Mouse (Mus musculus): ENCODE results near the gene Fyn.

The Fyn gene

DNA sequence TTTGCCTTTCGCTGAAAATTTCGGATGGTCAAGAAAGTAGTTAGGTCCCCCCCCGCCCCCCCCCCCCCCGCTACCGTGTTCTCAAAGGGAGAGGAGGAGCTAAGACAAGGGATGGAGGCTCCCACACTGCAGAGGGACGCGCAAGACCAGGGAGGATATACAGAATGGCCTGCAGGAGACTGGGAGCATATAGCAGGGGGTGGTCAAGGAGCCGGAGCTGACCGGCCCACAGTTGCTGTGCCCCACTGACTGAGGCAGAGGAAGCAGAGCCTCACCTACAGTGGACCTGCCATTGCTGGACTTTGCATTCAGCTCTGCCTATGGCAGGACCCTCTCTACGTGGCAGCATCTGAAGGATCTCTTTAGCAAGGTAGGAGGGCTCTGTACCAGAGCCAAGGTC, 10.6 kb downstream of the Fyn start:
- DNase-seq (ENCODE audit: low spot score), result no peak

DNA sequence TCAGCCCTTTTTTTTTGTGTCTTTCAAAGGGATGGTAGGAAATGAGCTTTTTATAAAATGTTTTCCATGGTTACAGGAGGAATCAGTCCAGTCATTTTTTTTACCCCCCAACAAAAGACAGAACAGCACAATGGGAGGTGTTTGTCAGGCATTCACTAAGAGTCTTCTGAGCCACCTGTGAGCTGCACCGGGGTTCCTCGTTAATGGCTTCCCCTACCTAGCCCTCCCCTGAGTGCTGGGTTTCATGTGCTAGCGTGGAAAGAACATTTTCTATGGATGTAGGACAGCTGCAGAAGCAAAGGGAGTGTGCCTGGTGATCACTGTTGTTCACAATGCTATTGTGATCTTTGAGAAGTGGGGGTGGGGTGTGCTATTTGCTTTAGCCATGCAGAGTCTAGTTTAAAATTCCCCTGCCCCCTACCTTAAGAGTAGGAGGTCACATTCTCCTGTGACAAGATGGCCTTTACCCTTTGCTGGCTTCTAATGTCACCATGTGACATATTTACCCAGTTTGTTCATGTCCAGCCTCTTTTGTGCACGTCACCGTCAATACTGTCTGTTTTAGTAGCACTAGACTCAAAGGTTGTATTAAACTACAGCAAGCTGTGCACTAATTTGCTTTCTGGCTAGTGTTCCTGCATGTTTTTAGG, 11.2 kb downstream of the Fyn start:
- DNase-seq (ENCODE audit: low spot score), result no peak

DNA sequence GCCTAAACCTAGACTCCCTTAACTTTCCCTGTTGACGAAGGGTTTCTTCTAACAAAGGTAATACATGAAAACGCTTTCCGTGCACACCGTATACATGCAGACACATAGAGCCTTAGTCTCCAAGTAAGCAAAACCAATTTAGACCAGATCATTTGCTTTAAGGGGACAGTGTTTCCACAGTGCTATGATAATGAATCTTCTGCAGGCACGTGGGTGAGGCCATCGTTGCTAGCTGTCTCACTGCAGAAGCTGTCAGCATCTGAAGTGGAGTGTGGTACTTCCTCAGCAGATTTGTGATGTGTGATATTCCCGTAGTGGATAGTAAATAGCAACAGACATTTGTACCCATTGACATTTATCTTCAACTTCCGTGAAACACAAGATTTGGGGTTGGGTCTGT, 16.6 kb downstream of the Fyn start:
- no peak for DNase-seq (ENCODE audit: low spot score)

DNA sequence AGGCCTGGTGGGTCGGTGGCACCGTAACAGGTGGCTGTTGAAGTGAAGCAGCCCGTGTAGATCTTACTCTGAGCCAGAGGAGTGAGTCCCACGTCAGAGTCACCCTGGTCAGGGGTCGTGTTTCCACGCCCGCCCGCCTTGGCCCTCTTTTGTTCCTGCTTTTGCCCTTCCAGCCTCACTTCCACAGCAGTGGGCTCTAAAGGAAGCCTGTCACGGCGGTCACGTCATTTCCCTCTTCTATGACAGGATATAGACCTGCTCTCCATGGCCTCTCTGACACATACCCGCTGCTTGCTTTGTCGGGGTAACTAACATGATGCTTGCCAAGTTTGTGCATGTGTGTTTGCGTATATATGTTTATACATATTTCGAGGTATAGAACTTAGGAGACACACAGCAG, 17.5 kb downstream of the Fyn start:
- no peak for DNase-seq (ENCODE audit: low spot score)

DNA sequence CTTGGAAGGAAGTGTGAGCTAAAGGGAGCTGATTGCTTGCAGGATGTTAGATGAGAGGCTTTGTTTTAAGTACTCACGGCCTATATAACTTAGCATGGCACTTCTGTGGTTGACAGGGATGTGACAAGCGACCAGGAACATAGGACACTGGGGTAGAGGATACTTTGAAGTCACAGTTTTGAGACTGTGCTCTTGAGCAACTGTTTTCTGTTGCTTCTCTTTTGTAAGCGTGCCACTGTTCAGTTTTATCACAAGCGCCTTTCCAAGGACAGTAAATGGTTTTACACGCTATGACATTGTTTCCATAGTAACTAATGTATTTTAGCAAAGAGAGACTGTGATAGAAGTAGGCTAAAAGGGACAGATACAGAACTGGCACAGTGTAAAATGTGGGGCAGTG, 18.4 kb downstream of the Fyn start:
- no peak for DNase-seq (ENCODE audit: low spot score)

DNA sequence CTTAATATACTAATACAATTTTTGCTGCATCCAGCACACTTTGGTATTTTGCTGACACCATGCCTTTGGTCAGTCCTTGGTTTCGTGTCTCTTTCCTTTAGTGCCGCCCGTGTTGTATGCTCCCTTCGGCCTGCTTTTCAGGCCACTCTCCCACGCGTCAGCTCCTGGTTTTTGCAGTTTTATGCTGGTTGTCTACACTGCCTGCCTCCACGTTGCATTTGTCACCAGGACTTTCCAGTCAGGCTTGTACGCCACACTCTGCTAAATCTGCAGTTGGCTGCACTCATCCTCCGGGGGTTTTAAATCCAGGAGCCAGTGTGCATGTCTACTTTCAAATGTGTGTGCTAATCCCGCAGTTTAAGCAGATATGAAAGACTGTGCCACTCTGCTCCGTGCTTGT, 18.9 kb downstream of the Fyn start:
- no peak for DNase-seq (ENCODE audit: low spot score)

DNA sequence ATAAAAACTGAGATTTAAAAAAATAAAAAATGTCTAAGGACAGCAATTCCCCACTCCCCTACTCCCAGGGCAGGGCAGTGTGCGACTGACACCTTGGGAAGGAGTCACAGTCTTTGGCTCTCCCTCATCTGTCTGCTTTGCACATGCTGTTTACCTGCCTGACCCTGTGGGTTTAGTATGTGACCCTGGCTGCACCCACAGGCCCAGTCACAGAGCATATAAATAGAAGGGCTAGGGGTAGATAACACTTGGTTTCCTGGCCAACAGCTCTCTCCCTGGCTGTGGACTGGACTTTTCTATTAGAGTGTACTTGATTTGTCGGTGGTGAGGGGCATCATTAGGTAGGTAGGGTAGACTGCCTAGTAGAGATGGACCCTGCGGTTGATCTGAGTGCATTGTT, 19.5 kb downstream of the Fyn start:
- DNase-seq (ENCODE audit: low spot score), result no peak

DNA sequence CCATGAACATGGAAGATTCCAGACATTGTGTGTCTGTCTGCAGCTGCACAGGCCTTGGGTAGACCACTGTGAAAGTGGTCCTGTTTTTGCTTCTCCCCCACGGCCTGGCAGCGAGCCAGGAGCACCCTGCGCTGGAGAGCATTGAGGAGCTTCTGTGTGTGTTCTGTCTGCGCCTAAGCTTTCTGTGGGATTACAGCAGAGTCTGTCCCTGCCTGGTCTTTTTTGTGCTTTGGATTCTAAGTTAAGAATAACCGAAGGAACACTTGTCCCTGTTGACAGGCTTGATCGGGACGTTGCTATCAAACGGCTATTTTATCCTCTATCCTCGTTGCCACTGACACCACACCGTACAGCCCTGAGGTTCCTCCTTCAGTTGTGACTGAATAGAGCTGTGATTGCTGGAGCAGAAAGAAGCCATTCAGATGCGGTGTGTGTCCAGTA, 20.8 kb downstream of the Fyn start:
- no peak for DNase-seq (ENCODE audit: low spot score)

DNA sequence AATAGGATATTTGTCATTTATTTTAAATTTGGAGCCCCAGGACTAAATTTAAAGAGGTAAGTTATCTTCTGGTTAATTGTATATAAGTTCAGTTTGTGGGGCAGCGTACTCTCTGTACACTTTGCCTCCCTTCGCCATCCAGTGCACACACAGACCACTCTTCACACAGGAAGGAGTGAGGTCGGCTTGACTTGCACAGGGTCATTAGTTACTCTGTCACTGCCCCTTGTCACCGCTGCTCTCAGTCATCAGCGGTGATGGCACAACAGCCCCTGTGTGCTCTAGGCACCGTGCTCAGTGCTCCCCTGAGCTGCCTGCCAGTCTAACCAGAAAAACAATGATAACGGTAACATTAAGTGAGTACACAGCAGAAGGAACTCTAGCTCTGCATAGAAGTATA, 21.9 kb downstream of the Fyn start:
- DNase-seq (ENCODE audit: low spot score), result no peak

DNA sequence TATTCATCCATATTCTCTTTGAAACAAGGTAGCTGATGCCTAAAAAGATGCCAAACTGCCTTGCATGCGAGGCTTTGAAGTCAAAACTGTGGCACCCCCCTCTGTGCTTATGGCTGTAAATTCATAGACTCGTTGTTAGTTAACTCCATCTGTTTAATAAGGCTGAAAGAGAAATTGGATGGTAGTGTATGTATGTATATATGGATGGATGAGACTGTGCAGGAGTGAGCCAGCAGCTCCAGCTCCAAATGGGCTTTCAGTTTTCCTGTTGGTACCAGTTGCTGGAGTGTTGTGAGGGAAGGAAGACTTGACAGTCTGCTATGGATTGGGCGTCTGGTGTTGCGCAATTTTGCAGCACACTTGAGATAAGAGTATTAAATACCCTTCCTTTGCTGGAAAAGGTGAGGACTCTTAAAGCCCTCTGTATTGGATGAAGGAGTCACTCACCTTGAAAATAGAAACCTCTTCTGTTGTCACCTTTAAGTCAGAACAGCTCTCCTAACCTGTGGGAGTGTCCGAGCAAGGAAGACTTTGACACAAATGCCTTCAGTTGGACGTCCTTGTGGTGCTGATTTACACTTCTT, 24.3 kb downstream of the Fyn start:
- DNase-seq (ENCODE audit: low spot score), result no peak

DNA sequence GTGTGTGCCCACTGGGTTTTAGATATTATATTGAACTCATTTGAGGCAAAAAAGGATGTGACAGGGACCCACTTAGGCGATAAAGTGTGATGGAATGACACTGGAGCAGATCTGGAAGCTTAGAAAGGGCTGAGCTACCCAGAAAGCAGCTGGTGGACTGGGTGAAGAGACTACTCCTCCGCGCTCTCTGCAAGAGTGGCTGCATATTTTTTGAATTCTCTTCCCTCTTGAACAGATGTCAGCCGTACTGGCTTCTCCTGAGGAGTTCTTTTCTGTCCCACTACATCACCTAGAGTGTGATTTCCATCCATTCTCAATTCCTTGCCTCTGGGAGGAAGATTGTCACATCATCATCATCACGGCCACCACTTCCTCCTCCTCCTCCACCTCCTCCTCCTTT, 26.9 kb downstream of the Fyn start:
- no peak for DNase-seq (ENCODE audit: low spot score)

DNA sequence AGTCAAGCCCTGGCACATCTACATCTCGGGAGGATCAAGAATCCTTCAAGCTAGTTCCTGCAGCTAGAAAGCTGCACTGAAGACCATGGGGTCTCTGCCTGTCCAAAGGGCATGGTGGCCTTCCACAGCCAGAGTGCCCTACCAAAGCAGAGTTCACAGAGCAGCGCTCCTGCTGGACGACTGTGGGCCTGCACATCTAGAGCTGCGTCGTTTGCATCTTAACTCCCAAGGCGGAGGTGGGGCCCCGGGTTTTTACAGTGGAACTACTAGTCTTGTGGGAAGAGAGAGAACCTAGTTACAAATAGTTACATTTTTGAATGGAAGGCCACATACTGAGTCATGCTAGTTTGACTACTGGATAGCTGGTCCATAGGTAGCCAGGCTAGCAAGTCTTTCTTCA, 30.3 kb downstream of the Fyn start:
- DNase-seq (ENCODE audit: low spot score), result no peak

DNA sequence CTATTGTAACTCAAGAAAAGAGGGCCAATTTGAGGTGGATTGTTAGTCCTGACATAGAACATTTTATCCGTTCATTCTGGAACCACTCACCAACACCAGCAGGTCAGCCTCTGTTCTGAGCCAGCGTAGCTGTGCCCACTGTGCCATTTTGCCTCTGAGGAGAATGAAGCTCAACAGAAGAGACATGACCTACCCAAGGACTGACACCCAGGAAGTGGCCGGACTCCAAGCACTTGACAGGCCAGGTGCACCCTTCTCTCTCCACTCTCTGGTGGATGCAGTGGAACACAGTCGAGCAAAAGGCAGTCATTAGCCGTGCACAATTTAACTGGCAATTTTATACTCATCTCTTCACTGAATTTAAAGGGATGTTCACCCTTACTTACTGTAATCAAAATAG, 31.5 kb downstream of the Fyn start:
- DNase-seq (ENCODE audit: low spot score), result no peak

DNA sequence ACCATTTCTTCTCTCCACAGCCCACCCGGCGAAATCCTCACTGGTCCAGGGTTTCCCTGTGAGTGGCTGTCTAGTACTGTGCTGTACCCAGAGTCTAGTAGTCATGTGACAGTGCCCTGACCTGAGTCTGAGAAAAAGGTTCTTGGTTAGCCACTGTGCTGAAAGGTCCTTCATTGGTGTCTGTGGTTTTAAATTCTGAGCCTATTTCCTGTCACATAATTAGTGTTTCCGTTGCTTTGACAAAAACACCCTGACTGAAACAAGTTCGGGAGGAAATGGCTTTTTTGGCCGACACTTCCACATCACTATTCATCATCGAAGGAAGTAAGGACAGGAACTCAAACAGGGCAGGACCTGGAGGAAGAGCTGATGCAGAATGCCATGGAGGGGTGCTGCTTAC, 33.8 kb downstream of the Fyn start:
- no peak for DNase-seq (ENCODE audit: low spot score)

DNA sequence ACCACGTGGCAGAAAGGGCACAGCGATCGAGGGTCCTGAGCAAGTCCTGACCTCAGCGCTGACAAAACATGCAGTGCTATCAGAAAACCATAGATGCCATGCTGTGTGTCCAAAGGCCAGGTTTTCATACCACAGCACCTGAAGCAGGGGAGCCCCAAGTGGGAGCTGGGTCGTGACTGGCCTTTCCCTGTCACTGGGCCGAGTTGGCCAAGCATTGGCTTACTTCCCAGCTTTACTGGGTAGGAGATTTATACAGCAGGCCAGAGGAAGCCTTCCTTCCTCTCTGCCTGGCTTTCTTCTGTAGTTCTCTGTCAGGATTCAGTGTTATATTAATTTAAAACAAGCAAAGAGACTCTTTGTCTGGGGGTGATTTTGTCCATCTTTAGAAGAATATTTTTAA, 35.1 kb downstream of the Fyn start:
- DNase-seq (ENCODE audit: low spot score), result no peak

DNA sequence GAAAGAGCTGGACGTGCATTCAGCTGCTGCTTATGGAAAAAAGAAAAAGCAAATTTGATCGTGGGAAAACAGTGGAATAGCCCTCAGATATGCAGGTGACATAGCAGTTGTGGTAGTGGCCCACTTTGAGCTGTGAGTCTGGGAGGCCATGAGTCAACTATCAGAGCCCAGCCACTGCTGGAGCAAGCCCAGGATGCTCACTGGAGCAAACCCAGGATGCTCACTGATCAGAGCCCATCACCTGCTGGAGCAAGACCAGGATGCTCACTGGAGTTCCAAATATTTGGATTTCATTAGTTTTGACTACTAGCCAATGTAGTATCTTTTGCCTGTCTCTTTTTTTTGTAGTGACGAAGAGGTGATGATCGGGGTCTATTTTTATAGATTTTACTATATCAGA, 35.5 kb downstream of the Fyn start:
- DNase-seq (ENCODE audit: low spot score), result no peak

DNA sequence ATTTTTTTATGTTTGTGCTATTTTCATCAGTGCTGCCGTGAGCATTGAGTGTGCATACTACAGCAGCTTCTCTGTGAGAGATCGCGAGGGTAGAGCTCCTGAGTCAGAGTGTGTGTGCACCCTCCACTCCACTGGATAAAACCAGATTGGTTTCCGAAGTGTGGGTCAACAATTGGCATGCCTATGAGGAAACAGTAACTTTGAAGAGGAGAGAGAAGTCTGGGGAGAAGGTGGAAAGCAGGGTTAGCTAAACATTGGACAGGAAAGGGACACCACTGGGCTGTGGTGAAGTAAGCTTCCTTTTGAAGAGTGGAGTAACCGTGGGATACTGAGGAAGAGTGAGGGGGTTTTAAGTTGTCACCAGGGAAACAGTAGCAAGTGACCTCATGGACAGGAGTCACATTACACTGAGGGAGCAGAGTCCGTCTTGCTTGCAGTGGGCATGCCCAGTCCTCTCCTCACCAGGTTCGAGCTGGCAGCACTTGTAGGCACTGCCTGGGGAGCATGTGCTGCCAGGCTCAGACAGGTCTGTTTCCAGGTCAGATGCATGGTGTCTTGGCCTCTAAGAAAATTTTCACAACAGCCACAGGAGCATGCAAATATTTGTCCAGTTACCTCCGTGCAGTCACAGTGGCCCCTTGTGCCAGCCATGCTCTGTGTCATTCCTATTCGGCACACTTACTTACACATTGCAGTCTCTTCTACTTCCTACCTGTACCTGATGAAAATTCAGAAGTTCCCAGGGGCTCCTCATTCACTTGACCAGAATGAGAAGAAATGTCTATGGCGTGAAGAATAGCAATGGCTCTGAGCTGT, 37.5 kb downstream of the Fyn start:
- no peak for DNase-seq (ENCODE audit: low spot score)

DNA sequence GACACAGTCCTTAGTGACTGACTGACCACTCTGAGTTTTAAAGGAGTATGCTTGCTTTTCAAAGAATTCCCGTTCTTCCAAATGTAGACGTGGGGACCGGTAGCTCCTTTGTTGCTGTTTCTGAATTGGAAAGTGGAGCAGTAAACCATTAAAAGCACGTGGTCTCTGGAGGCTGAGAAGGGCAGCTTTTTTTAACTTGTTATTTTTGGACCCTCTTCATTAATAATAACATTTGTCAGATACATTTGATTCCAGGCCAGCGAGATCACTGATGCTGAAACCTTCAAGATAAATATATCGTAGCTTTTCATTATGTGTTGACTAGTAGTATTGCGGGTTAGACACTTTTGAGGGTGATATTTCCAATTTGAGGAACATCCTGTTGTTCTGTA, 38.1 kb downstream of the Fyn start:
- DNase-seq (ENCODE audit: low spot score), result no peak

DNA sequence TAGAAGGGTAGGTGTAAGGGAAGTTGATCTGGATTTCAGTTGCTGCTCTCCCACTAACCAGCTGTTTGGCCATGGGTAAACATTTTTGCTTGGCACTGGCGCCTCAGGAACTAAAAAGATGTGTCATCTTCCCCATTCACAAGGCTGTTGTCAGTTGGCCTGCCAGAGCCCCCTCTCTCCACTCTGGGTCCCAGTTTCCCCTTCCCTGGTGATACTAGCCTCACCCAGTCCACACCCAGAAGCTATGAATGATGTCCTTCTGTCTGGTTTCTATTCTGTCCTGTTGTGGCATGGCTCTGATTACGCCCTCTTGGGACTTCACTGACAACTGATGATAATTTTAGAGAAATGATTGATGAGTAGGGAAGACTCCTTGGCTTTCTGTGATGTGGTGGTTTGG, 38.9 kb downstream of the Fyn start:
- DNase-seq (ENCODE audit: low spot score), result no peak

DNA sequence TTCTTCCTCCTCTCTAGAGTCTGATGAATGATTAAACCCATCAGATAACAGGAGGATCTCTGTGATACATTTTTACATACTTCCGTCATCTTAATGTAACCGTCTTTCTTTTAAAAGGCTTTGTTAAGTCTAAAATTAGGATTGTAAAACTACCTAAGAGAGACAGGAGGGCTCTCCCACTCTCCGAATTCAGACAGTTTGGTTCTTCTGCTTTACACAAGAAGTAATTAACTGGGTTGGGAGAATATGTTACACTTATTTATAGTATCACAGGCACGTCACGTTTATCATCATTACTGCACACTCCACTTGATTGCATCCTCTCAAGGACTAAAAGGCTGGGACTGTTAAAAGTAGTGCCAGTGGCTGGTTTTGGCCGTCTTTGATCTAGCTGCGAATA, 40.9 kb downstream of the Fyn start:
- DNase-seq (ENCODE audit: low spot score), result no peak

DNA sequence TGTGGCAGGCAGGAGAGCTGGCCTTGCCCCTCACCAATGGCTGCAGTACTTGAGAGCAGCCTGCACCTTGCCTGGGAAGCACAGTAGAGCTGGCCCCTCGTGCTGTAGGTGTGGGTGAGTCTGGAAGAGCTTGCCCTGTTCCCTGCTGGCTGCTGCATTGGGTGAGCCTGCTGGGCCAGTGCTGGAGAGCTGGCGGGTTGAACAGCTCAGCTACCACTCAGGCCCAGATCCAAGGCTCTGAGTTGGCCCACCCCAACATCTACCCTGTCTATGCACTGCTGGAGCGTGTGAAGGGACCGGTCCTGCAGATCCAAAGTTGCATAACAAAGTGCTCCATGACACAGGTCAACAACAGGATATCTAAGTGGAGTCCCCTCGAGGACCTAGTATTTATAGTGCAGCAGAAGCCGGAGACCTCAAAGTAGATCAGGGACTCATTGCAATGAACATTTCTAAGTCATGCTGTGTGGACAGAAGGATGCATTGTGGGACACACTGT, 41.5 kb downstream of the Fyn start:
- DNase-seq (ENCODE audit: low spot score), result no peak

DNA sequence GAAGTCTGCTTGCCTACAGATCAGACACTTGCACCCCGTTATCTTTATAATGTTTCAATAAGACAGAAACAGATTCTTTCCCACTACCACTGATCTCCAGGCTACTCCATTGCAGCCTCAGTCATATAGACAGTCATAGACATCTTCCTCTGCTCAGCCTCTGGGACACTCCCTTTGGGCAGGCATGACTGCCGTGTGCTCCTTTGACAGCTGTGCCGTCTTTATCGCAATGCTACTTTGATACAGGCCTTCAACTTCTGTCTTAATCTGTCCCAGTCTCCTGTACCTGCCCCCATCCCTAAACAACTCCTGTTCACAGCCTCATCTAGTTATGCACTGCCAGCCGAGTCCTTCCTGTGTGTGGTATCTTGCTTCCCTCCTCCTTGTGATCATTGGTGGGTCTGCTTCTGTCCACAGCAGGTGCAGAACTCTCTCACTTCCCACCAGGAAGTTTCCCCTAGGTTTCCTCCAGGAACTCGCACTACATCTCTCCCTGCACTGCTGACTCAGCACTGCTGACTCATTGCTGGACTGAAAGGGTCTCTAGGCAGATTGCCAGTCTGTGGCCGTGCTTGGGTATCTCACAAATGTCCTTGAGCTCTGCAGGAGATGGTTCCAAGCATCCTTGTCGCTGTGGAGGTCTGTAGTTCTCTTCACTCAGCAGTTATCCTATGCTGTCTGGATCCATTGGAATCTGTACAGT, 43.4 kb downstream of the Fyn start:
- peak; percentile 47 for DNase-seq (ENCODE audit: low spot score)
